ENCODE assay signal across 24 mouse cellular contexts in the genomic region with DNA sequence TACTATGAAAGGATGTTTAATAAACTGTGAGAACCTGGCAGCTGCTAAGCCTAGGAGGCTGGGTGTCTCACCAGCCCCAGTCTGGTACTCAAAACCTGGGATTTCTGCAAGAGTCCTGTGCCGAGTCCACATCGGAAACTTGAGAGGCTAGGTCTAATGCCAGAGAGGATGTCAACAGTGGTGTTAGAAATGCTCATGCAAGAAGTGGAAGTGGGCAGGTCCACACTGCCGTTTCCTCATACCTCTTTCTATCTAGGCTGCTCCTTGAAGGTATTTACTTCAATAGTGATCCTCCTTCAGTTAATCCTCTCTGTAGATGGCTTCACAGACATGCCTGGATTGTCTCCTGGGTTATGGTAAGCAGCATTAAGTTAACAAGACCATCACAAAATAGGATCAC.
"Had no signal": no experiment of that assay in that cellular context is flagged by ENCODE, and none has a peak within 500 bp of the region (broad histone marks: within the 10 kb centered on the region; RNA-seq: fewer than 3 reads in every experiment).

No protein-coding gene starts in this region.

- H3K36me3 ChIP-seq: heart, embryonic 10.5 days; heart, embryonic 12.5 days; hindbrain, embryonic 10.5 days; hindbrain, embryonic 12.5 days; kidney, embryonic 15.5 days; limb, embryonic 13.5 days; limb, embryonic 15.5 days had no signal

- H3K27ac ChIP-seq: gastrocnemius, adult 2 months; heart, embryonic 10.5 days; hindbrain, embryonic 10.5 days; hindbrain, embryonic 12.5 days; hindbrain, embryonic 14.5 days; kidney, embryonic 15.5 days; kidney, postnatal 0 days; limb, embryonic 13.5 days; limb, embryonic 15.5 days had no signal

- H3K4me3 ChIP-seq: gastrocnemius, adult 2 months; heart, embryonic 10.5 days; heart, embryonic 12.5 days; hindbrain, embryonic 10.5 days; hindbrain, embryonic 12.5 days; kidney, embryonic 15.5 days; limb, embryonic 13.5 days; limb, embryonic 15.5 days had no signal

- H3K4me2 ChIP-seq: heart, embryonic 12.5 days; hindbrain, embryonic 12.5 days; hindbrain, embryonic 14.5 days; kidney, embryonic 15.5 days; limb, embryonic 13.5 days; limb, embryonic 15.5 days had no signal

- ATAC-seq: hindbrain, embryonic 16.5 days; intestine, embryonic 16.5 days had no signal

- DNase-seq: gastrocnemius, adult 2 months; gastrocnemius, postnatal 10 days; gastrocnemius, postnatal 25 days; heart, postnatal 10 days; heart, postnatal 4 days; kidney, adult 11 months; kidney, adult 2 months; kidney, adult 9 months; kidney, postnatal 14 days; kidney, postnatal 36 days; layer of hippocampus, adult 9-11 months; layer of hippocampus, postnatal 36 days; left cerebral cortex, postnatal 4 days had no signal

- H3K9ac ChIP-seq: heart, embryonic 12.5 days; hindbrain, embryonic 12.5 days; hindbrain, embryonic 14.5 days; kidney, embryonic 15.5 days; limb, embryonic 13.5 days; limb, embryonic 15.5 days had no signal

- H3K9me3 ChIP-seq: heart, embryonic 10.5 days; heart, embryonic 12.5 days; hindbrain, embryonic 10.5 days; hindbrain, embryonic 12.5 days; kidney, embryonic 15.5 days; limb, embryonic 13.5 days; limb, embryonic 15.5 days had no signal

- H3K4me1 ChIP-seq: heart, embryonic 10.5 days; heart, embryonic 12.5 days; hindbrain, embryonic 10.5 days; hindbrain, embryonic 12.5 days; kidney, embryonic 15.5 days; limb, embryonic 13.5 days; limb, embryonic 15.5 days had no signal

- H3K27me3 ChIP-seq: heart, embryonic 12.5 days; hindbrain, embryonic 12.5 days; kidney, embryonic 15.5 days; limb, embryonic 13.5 days; limb, embryonic 15.5 days had no signal
